Mouse (Mus musculus) granulocyte monocyte progenitor cell, adult 5-6 weeks (primary cell): ENCODE data around the gene Abhd17c. TPM values are rescaled to one million over a fixed set of nuclear protein-coding genes. Genes with fewer than 3 reads are reported as not detected.

Source experiments
- ATAC-seq: replicated peaks from 2 replicates; pipeline ENCODE4 v1.8.0; 2016; ENCODE audit warnings: mild to moderate bottlenecking, moderate TSS enrichment, inconsistent platforms; ENCODE audit not compliant: poor library complexity, severe bottlenecking
- total RNA-seq, 2 experiments: library from RNA; stranded (forward) in 1 of 2; stranded (reverse) in 1 of 2; fragments of 200-712, 200-1000 nt in 1 of 2; fragments of >200 nt in 1 of 2; fragmentation: Nextera tagmentation in 1 of 2; gene quantifications; 2 replicates each; pipeline ENCODE4 v1.2.3; 2014 to 2017

The Abhd17c gene
- total RNA-seq, 2 experiments from 2014 or later, result 18.6 to 51.2 TPM

- peak; percentile 73 for ATAC-seq
Measured at GRCm38 (mm10) chr7:84086039-84086829, 65.5 kb downstream of the Abhd17c start, which contains the start of gene Cemip. TSS of gene Cemip (minus strand) at chr7:84086502.

DNA sequence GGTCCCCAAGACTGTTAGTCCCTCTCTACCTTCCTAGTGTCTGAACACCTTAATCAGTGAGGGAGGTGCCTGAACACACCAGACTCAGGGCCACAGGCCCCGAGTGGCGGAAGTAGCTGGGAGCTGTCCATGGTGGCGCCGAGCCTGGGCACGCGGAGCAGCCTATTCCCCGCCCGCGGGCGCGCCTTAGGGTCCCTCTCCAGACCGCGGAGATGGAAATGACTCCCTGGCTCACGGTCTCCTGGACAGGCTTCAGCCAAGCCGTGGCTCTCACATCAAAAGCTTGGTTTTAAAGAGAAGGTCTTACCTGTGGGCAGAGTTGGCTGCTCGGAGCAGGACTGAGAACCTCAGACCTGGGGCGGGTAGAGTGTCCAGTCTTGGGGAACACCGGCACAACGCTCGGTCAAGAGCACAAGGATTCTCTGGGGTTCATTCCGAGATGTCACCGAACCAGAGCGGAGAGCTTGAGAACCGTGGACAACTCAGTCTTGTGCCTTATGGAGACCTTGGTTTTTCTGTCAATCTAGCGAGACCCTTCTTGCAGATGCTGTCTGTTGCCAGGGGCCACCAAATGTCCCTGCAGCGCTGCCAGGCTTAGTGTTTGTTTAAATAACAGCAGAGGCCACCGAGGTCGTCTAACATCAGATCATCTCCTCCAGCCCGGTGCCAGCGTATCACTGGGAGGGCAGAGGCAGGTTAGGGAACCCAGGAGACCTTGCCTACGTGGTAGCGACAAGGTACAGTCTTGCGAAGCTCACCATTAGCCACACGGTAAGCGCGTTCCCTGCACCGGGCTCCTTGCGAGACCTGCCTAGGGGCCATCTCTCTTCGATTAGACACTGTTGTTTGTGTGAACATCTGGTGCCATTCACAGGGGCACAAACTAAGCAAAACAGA is 66.4 kb downstream of the Abhd17c start:
- peak; percentile 60 for ATAC-seq

GRCm38 (mm10) chr7:84077257-84078013 is 74.3 kb downstream of the Abhd17c start:
- no peak for ATAC-seq

GRCm38 (mm10) chr7:84074266-84074665 is 77.4 kb downstream of the Abhd17c start:
- no peak for ATAC-seq

DNA sequence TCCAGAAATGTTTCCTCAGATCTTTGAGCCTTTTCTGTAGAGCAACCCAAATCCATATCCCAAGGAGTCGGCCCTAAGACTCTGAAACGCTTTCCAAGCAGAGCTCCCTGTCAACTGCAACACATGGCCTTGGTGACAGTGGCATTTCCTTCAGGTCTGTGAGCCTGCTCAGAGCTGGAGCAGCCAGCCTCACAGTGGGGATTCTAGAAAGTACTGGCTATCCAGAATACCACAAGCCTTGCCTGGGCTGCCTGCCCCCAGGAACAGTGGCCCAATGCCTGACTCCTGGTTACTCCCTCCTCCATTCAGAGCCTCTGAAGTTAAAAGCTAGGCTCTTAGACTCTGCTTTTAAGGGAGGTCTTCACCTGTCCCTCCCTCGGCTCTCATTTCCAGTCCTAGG is 77.8 kb downstream of the Abhd17c start:
- ATAC-seq, result no peak

DNA sequence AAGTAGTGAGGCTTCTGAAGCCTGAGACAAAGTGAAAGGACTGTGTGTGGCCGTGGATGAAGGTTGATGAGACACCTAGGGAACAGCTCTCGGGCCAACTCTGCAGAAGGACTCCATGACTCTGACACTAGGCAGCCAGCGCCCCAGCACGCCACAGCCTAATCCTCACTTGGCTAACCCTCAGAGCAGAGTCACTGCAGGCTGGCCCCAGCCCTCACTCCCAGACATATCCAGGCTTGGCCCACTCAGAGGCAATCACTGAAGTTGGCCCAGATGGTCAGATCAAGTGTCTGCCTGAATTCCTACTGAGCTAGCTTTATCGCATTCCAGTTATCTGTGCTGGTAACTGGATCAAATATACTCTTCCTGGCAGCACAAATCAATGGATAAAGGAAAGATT is 82.8 kb downstream of the Abhd17c start:
- ATAC-seq, result no peak

DNA sequence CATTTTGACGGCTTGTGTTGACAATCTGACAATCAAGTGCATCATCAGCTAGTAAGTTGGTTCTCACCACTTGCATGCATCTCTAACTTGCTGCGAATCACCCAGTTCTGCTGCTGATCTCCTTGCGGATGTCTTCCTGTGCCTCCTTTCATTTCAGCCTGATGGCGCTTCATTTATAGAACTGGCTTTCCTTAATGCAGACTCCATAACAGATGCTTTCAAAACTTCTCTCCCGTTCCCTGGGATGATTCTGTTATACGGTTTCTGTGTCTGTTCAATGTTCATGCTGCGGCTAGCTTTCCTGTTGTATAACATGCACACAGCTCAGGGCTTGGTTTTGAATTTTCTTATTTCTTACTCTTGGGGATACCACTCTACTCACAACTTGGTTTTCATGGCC is 91.9 kb downstream of the Abhd17c start:
- no peak for ATAC-seq

Other genes starting within 250 kb of the Abhd17c start
- not detected in 2 replicates for gene Cemip, start 65.4 kb downstream of the Abhd17c start, total RNA-seq (2014; fragmentation: Nextera tagmentation)
- not detected in 2 replicates for gene Cemip, start 65.4 kb downstream of the Abhd17c start, total RNA-seq (2017)